ENCODE assay signal across 8 mouse cellular contexts in genomic region chr13:33762293-33763125, GRCm38 (mm10).
A peak's percentile ranks its signal among the peaks of the same experiment; 100 is the strongest.
DNase-seq lines count a peak whose midpoint lies in the region; ATAC-seq lines count a peak whose summit lies in the region.

No protein-coding gene starts in this region.

- no peaks in the 10 kb centered on the region for H3K4me1 ChIP-seq in hindbrain, embryonic 14.5 days (replicated peaks; ENCODE audit: control insufficient read depth, insufficient read depth, low read length)
- no peaks in the 10 kb centered on the region for H3K4me1 ChIP-seq in hindbrain, embryonic 12.5 days

- DNase-seq in hindbrain, embryonic 14.5 days (ENCODE audit: low spot score), result peak; percentile 60
- DNase-seq in cerebellum, adult 11 months, result peak; percentile 54
- peak; percentile 35 to 55 for DNase-seq in frontal cortex, postnatal 25 days (ENCODE audit: low spot score in 2 of 2)
- DNase-seq in induced T-regulatory cell, adult 2 months (ENCODE audit: low read depth), result peak; percentile 7
- peak; percentile 75 to 81 for DNase-seq in left cerebral cortex, adult 18-20 months (ENCODE audit: low spot score in 2 of 2)
- peak; percentile 27 to 77 for DNase-seq in lung, postnatal 4 days
- peak; percentile 89 for DNase-seq in testis, postnatal 10 days (ENCODE audit: low spot score)

- WGBS in hindbrain, embryonic 14.5 days, result 58% methylated on average over 18 of the region's 18 CpGs
- WGBS in hindbrain, embryonic 12.5 days, result 51% methylated on average over 18 of the region's 18 CpGs

- no peaks in the 10 kb centered on the region for H3K36me3 ChIP-seq in hindbrain, embryonic 14.5 days (replicated peaks; ENCODE audit: control insufficient read depth, insufficient read depth)
- H3K36me3 ChIP-seq in hindbrain, embryonic 12.5 days, result no peaks in the 10 kb centered on the region

- no peak overlapping the region for H3K4me2 ChIP-seq in hindbrain, embryonic 14.5 days (replicated peaks)
- no peak overlapping the region for H3K4me2 ChIP-seq in hindbrain, embryonic 12.5 days (replicated peaks)

- no peak overlapping the region for H3K27ac ChIP-seq in hindbrain, embryonic 14.5 days
- H3K27ac ChIP-seq in hindbrain, embryonic 12.5 days, result no peak overlapping the region

- no peaks in the 10 kb centered on the region for H3K27me3 ChIP-seq in hindbrain, embryonic 14.5 days (ENCODE audit: control insufficient read depth, insufficient read depth, low read length)
- no peaks in the 10 kb centered on the region for H3K27me3 ChIP-seq in hindbrain, embryonic 12.5 days

- H3K9ac ChIP-seq in hindbrain, embryonic 14.5 days, result no peak overlapping the region
- H3K9ac ChIP-seq in hindbrain, embryonic 12.5 days, result no peak overlapping the region

- H3K4me3 ChIP-seq in hindbrain, embryonic 14.5 days (replicated peaks; ENCODE audit: low read length), result no peak overlapping the region
- no peak overlapping the region; the same call in 1 of the 2 replicates for H3K4me3 ChIP-seq in hindbrain, embryonic 12.5 days

- no peak for ATAC-seq in hindbrain, embryonic 14.5 days (ENCODE audit: low FRiP score)
- no peak for ATAC-seq in hindbrain, embryonic 12.5 days (ENCODE audit: low FRiP score)

- 0 out of 2 replicates have a peak, but pooled peaks cover 3% of the 10 kb centered on the region for H3K9me3 ChIP-seq in hindbrain, embryonic 14.5 days (ENCODE audit: control insufficient read depth, low read length)
- peaks cover 5% of the 10 kb centered on the region; the same call in 1 of the 2 replicates for H3K9me3 ChIP-seq in hindbrain, embryonic 12.5 days (replicated peaks)

Comparison
In these comparisons a context has a peak if more than half of its experiments do, and no peak if none do; other contexts are left out.
1. DNase-seq: peak in every context shown above with its lines; median percentile 89 in testis, postnatal 10 days; 78 in left cerebral cortex, adult 18-20 months; 60 in hindbrain, embryonic 14.5 days; 54 in cerebellum, adult 11 months; 52 in lung, postnatal 4 days; 45 in frontal cortex, postnatal 25 days; 7 in induced T-regulatory cell, adult 2 months.